Mouse (Mus musculus) NIH3T3 (cell line): ENCODE results near the gene Mrpl28.
"Not testable (repeated sequence)": the region's sequence is repeated elsewhere in the genome, so short reads cannot be mapped to it uniquely, and the experiment has no call there.

Source experiments
- DNase-seq: peaks from one replicate; pipeline ENCODE4 v3.0.0-alpha.2; 2012; ENCODE audit warnings: low read depth

Gene Mrpl28

GRCm38 (mm10) chr17:26175248-26175647 lies 51.9 kb downstream of the Mrpl28 start:
- DNase-seq, result not testable (repeated sequence)
